In the genomic region with DNA sequence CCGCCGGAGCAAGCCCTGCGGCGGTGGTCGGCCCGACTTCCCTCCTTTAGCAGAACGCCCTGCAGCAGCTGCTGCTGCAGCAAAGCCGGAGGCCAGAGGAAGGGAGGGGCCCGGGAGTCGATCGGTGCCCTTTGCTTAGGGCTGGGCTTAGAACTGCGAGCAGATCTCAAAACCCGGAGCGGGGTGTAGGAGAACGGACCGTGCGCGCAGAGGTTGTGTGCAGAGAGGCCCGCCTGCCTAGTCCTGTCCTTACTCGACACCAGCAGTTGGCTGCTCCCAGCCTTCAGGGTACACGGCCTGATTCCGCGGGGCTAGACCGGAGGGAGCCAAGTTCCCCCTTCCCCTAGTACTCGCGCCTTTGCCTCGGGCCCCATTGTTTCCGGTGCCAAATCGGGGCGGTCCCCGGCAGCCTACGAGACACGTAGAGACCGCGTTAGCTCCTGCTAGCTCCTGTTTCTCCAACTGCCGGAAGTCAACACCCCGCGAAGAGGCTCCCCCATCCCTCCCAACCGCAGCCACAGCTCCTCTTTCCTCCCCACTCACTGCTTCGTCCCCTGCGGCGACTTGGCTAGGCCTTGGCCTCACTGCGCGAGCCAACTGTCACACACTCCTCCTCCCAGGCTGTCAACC, we compare ENCODE assay signal across 8 mouse cellular contexts. TPM values are rescaled to one million over a fixed set of nuclear protein-coding genes. Genes with fewer than 3 reads are reported as not detected.
DNase-seq lines count a peak whose midpoint lies in the region; ATAC-seq lines count a peak whose summit lies in the region.

TSS of gene Lnpep (minus strand) at position 94 of the 630 bp plus-strand sequence.

- peak within 1 kb of the TSS; percentile 73 for H3K9ac ChIP-seq in kidney, embryonic 15.5 days

- no peaks in the 10 kb centered on the region for H3K27me3 ChIP-seq in heart, embryonic 10.5 days (ENCODE audit: insufficient read depth, poor library complexity, severe bottlenecking)
- H3K27me3 ChIP-seq in kidney, embryonic 15.5 days, result no peaks in the 10 kb centered on the region
- H3K27me3 ChIP-seq in splenic B cell, adult 2 months (ENCODE audit: control insufficient read depth, insufficient read depth, low read length, poor library complexity, severe bottlenecking), result no peaks in the 10 kb centered on the region

- peak within 1 kb of the TSS; percentile 75 for H3K4me2 ChIP-seq in kidney, embryonic 15.5 days

- H3K27ac ChIP-seq in heart, embryonic 10.5 days, result peak within 1 kb of the TSS; percentile 98
- H3K27ac ChIP-seq in kidney, embryonic 15.5 days, result peak within 1 kb of the TSS; percentile 99

- WGBS in heart, embryonic 10.5 days, result under 1% methylated on average over 44 of the region's 44 CpGs
- WGBS in kidney, embryonic 15.5 days, result under 1% methylated on average over 44 of the region's 44 CpGs

- peak within 1 kb of the TSS; percentile 93 for H3K4me3 ChIP-seq in heart, embryonic 10.5 days
- H3K4me3 ChIP-seq in kidney, embryonic 15.5 days (replicated peaks), result peak within 1 kb of the TSS; percentile 94

- ATAC-seq in erythroblast, adult 5-6 weeks (replicated peaks; ENCODE audit: low FRiP score, poor library complexity, severe bottlenecking), result peak; percentile 85
- ATAC-seq in kidney, embryonic 15.5 days (replicated peaks; ENCODE audit: low FRiP score), result peak; percentile 95
- peak; percentile 87 for ATAC-seq in monocyte, adult 5-6 weeks (replicated peaks; ENCODE audit: insufficient number of reproducible peaks, low FRiP score, low TSS enrichment, poor library complexity, severe bottlenecking)

- no peaks in the 10 kb centered on the region for H3K9me3 ChIP-seq in heart, embryonic 10.5 days
- no peaks in the 10 kb centered on the region for H3K9me3 ChIP-seq in kidney, embryonic 15.5 days (replicated peaks)

- no peaks in the 10 kb centered on the region for H3K36me3 ChIP-seq in heart, embryonic 10.5 days
- H3K36me3 ChIP-seq in kidney, embryonic 15.5 days, result no peaks in the 10 kb centered on the region
- no peaks in the 10 kb centered on the region for H3K36me3 ChIP-seq in splenic B cell, adult 2 months (ENCODE audit: control insufficient read depth, insufficient read depth, low read length, poor library complexity, severe bottlenecking)

- peak; percentile 89 to 90 for DNase-seq in B cell, adult 2 months
- DNase-seq in brain, adult 2 months (ENCODE audit: low read depth, low spot score), result peak; percentile 99
- DNase-seq in heart, embryonic 10.5 days (ENCODE audit: low spot score), result peak; percentile 97
- DNase-seq in liver, result peak; percentile 93
- peak; percentile 88 for DNase-seq in splenic B cell, adult 2 months (ENCODE audit: low read depth, low spot score)

- peaks cover 17% of the 10 kb centered on the region; the same call in 1 of the 2 replicates for H3K4me1 ChIP-seq in heart, embryonic 10.5 days
- H3K4me1 ChIP-seq in kidney, embryonic 15.5 days, result peaks cover 13% of the 10 kb centered on the region

RNA-seq across cellular contexts. Expression of gene Lnpep, which starts in this region (rescaled TPM):
- 22.4 and 25.4 TPM in 2 replicates for total RNA-seq in erythroblast, adult 5-6 weeks (2015; ENCODE audit: low replicate concordance)
- 21.2 and 21.5 TPM in 2 replicates for total RNA-seq in erythroblast, adult 5-6 weeks (2017; ENCODE audit: low replicate concordance)
- 8.7 and 11.1 TPM in 2 replicates for polyA plus RNA-seq in heart, embryonic 10.5 days (2016; fragmentation: Nextera tagmentation; extraction: Ambion mirVana)
- 9.1 and 9.3 TPM in 2 replicates for polyA plus RNA-seq in kidney, embryonic 15.5 days (2015; fragmentation: Nextera tagmentation; extraction: Ambion mirVana)
- 106 to 173 TPM (median 120 TPM) in 3 replicates for total RNA-seq in monocyte, adult 5-6 weeks (2017)

Comparison
In these comparisons a context has a peak if more than half of its experiments do, and no peak if none do; other contexts are left out.
1. Peak in every context shown above with its lines: DNase-seq, ATAC-seq, H3K4me3 ChIP-seq and H3K27ac ChIP-seq.